Mouse (Mus musculus) intestine, postnatal 0 days (tissue): ENCODE data around the gene Alg14. TPM values are rescaled to one million over a fixed set of nuclear protein-coding genes. Genes with fewer than 3 reads are reported as not detected.

Experiments used
- ATAC-seq: fragments of 200-750 bp; cut with Nextera tagmentation; 2 replicates; pipeline ENCODE4 v1.8.0; 2017; ENCODE audit warnings: mild to moderate bottlenecking, moderate TSS enrichment, moderate library complexity
- H3K27ac ChIP-seq: fragments of 300-500 bp; sonication (generic); 2 replicates; pipeline ENCODE4 v1.5.1; 2014; ENCODE audit warnings: mild to moderate bottlenecking, low read depth, low read length, moderate library complexity
- H3K27me3 ChIP-seq: fragments of 300-500 bp; sonication (generic); replicated peaks from 2 replicates; pipeline ENCODE4 v1.6.1; 2014; ENCODE audit warnings: low read length, mixed read lengths; ENCODE audit not compliant: control insufficient read depth, insufficient read depth
- H3K36me3 ChIP-seq: fragments of 300-500 bp; sonication (generic); 2 replicates; pipeline ENCODE4 v1.6.1; 2014; ENCODE audit warnings: mild to moderate bottlenecking, moderate library complexity; ENCODE audit not compliant: control insufficient read depth, insufficient read depth
- H3K4me1 ChIP-seq: fragments of 300-500 bp; sonication (generic); replicated peaks from 2 replicates; pipeline ENCODE4 v1.6.1; 2014; ENCODE audit warnings: antibody characterized with exemption, low read length, mixed read lengths; ENCODE audit not compliant: control insufficient read depth, insufficient read depth
- H3K4me2 ChIP-seq: fragments of 300-500 bp; sonication (generic); replicated peaks from 2 replicates; pipeline ENCODE4 v1.6.1; 2014; ENCODE audit warnings: low read depth, mild to moderate bottlenecking, moderate library complexity
- H3K4me3 ChIP-seq: fragments of 300-500 bp; sonication (generic); 2 replicates; pipeline ENCODE4 v1.5.1; 2014; ENCODE audit warnings: low read depth, low read length
- H3K9ac ChIP-seq: fragments of 300-500 bp; sonication (generic); 2 replicates; pipeline ENCODE4 v1.6.1; 2014; ENCODE audit warnings: mild to moderate bottlenecking, low read depth, low read length
- H3K9me3 ChIP-seq: fragments of 300-500 bp; sonication (generic); 2 replicates; pipeline ENCODE4 v1.6.1; 2016; ENCODE audit warnings: mixed run types; ENCODE audit not compliant: control insufficient read depth
- CTCF ChIP-seq: sonication (generic); IDR thresholded peaks from 2 replicates; pipeline ENCODE4 v1.5.1; 2016; ENCODE audit warnings: low read depth, mild to moderate bottlenecking, control low read depth, antibody characterized with exemption, moderate library complexity
- WGBS: fragments of 180-500 bp; shearing (Covaris S2); extraction: QIAGEN DNeasy Blood & Tissue Kit; methylation state at CpG from one replicate; pipeline ENCODE4 v1.1.7; 2014; 5-methylcytosine and 5-hydroxymethylcytosine counted together
- polyA plus RNA-seq: library from polyadenylated mRNA; unstranded; fragments of >200 nt; fragmentation: Nextera tagmentation; extraction: Ambion mirVana; gene quantifications from 2 replicates; pipeline ENCODE4 v1.2.1, GENCODE M21; 2015

The Alg14 gene
- polyA plus RNA-seq, 1 experiment from 2014 or later: 26.1 TPM

- Histone ChIP-seq H3K4me3 (peak overlapping the region; percentile 71), H3K9me3 (no peaks in the 10 kb centered on the region), H3K27me3 (no peaks in the 10 kb centered on the region), H3K4me1 (0 out of 2 replicates have a peak, but pooled peaks cover 5% of the 10 kb centered on the region), H3K36me3 (no peaks in the 10 kb centered on the region), H3K9ac (peak overlapping the region; percentile 80), H3K27ac (peak overlapping the region; percentile 94), H3K4me2 (peak overlapping the region; percentile 95)
- no peak for ATAC-seq
- 16% methylated on average over 19 of the region's 21 CpGs for WGBS
- no peak for TF ChIP-seq CTCF
Observed at GRCm38 (mm10) chr3:121261939-121262520, 29.5 kb upstream of the Alg14 start.

GRCm38 (mm10) chr3:121262521-121263204 lies 28.9 kb upstream of the Alg14 start:
- H3K36me3 ChIP-seq: no peaks in the 10 kb centered on the region
- no peaks in the 10 kb centered on the region for H3K27me3 ChIP-seq
- H3K9me3 ChIP-seq: no peaks in the 10 kb centered on the region
- H3K9ac ChIP-seq: peak overlapping the region; percentile 80
- peak; percentile 91 for ATAC-seq
- peak overlapping the region; percentile 95 for H3K4me2 ChIP-seq
- H3K4me1 ChIP-seq: 0 out of 2 replicates have a peak, but pooled peaks cover 5% of the 10 kb centered on the region
- no peak for TF ChIP-seq CTCF
- H3K27ac ChIP-seq: peak overlapping the region; percentile 94
- H3K4me3 ChIP-seq: peak overlapping the region; percentile 71
- under 1% methylated on average over 77 of the region's 97 CpGs for WGBS

GRCm38 (mm10) chr3:121263205-121263548 lies 28.4 kb upstream of the Alg14 start:
- 3% methylated on average over 20 of the region's 20 CpGs for WGBS
- peak overlapping the region; percentile 94 for H3K27ac ChIP-seq
- H3K4me3 ChIP-seq: peak overlapping the region; percentile 71
- H3K9me3 ChIP-seq: no peaks in the 10 kb centered on the region
- peak overlapping the region; percentile 80 for H3K9ac ChIP-seq
- no peak for TF ChIP-seq CTCF
- peak; percentile 71 for ATAC-seq
- H3K4me1 ChIP-seq: 0 out of 2 replicates have a peak, but pooled peaks cover 5% of the 10 kb centered on the region
- H3K27me3 ChIP-seq: no peaks in the 10 kb centered on the region
- peak overlapping the region; percentile 95 for H3K4me2 ChIP-seq
- H3K36me3 ChIP-seq: no peaks in the 10 kb centered on the region

GRCm38 (mm10) chr3:121264242-121264641 lies 27.3 kb upstream of the Alg14 start:
- H3K27ac ChIP-seq: no peak overlapping the region
- H3K36me3 ChIP-seq: no peaks in the 10 kb centered on the region
- 68% methylated on average over 6 of the region's 6 CpGs for WGBS
- H3K4me1 ChIP-seq: 0 out of 2 replicates have a peak, but pooled peaks cover 5% of the 10 kb centered on the region
- TF ChIP-seq CTCF: no peak
- H3K27me3 ChIP-seq: no peaks in the 10 kb centered on the region
- no peak overlapping the region for H3K4me3 ChIP-seq
- no peak overlapping the region for H3K4me2 ChIP-seq
- no peak overlapping the region for H3K9ac ChIP-seq
- ATAC-seq: no peak
- H3K9me3 ChIP-seq: no peaks in the 10 kb centered on the region

- TF ChIP-seq CTCF: no peak
- ATAC-seq: no peak
- WGBS: 84% methylated on average over 5 of the region's 5 CpGs
- no peak overlapping the region for H3K9ac ChIP-seq
- no peak overlapping the region for H3K4me2 ChIP-seq
- no peaks in the 10 kb centered on the region for H3K9me3 ChIP-seq
- no peaks in the 10 kb centered on the region for H3K27me3 ChIP-seq
- no peak overlapping the region for H3K27ac ChIP-seq
- H3K4me1 ChIP-seq: 0 out of 2 replicates have a peak, but pooled peaks cover 1% of the 10 kb centered on the region
- H3K36me3 ChIP-seq: no peaks in the 10 kb centered on the region
- H3K4me3 ChIP-seq: no peak overlapping the region
Observed at GRCm38 (mm10) chr3:121267283-121267682, 24.3 kb upstream of the Alg14 start.

- WGBS: 62% methylated on average over 2 of the region's 2 CpGs
- no peaks in the 10 kb centered on the region for H3K9me3 ChIP-seq
- H3K4me2 ChIP-seq: no peak overlapping the region
- no peak overlapping the region for H3K4me3 ChIP-seq
- no peak for TF ChIP-seq CTCF
- H3K27ac ChIP-seq: no peak overlapping the region
- no peaks in the 10 kb centered on the region for H3K36me3 ChIP-seq
- no peak overlapping the region for H3K9ac ChIP-seq
- H3K27me3 ChIP-seq: no peaks in the 10 kb centered on the region
- no peak for ATAC-seq
- 0 out of 2 replicates have a peak, but pooled peaks cover 4% of the 10 kb centered on the region for H3K4me1 ChIP-seq
Observed at GRCm38 (mm10) chr3:121272577-121272976, 19.0 kb upstream of the Alg14 start.
